Mouse (Mus musculus) CD4-positive helper T cell, adult 2 months (primary cell): ENCODE results near the gene Aldob.
"Not testable (repeated sequence)": the region's sequence is repeated elsewhere in the genome, so short reads cannot be mapped to it uniquely, and the experiment has no call there.

Experiments used
- DNase-seq: peaks from one replicate; pipeline ENCODE4 v3.0.0-alpha.2; 2012; ENCODE audit warnings: low read depth, missing footprints, low spot score

Aldob gene

DNA sequence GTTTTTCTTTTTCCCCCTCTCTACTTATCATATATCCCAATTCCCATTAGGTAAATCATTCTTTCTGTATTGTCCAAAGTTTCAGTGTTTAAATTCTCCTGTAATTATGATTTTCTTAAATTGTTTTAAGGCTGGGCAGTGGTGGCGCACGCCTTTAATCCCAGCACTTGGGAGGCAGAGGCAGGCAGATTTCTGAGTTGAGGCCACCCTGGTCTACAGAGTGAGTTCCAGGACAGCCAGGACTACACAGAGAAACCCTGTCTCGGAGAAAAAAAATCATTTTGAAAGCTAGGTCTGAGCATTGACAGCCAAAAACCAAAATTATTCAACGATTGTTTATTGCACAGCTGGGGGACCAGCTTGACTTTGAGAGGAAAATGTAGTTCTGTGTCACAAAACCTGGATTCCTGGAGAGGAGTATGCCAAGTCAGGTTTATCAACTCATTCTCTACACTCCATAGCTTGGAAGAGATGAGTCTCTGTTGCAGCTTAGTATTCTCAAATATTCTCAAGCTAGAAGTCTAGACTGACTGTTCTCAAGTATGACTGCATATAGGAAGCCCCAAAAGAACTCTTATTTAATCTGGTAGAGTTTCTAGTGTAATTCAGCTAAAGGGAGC lies 13.6 kb downstream of the Aldob start:
- no peak for DNase-seq

DNA sequence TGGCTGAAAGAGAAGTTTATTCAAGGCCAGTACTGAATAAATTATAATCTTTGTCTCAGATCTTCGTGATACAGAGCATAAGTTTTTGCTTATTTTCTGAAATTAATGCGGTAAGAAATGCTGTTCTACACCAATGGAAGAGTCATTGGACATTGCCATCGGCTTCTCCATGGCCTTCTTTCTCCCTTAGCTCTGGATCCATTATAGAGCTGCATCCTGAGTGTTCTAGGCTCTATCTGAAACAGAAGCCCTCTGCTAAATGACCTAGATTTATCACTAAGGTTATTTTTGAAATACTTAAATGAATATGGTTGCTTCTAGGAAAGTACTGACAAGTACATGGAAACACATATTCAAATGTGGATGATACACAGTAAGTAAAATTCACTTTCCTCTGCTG lies 14.3 kb downstream of the Aldob start:
- no peak for DNase-seq

DNA sequence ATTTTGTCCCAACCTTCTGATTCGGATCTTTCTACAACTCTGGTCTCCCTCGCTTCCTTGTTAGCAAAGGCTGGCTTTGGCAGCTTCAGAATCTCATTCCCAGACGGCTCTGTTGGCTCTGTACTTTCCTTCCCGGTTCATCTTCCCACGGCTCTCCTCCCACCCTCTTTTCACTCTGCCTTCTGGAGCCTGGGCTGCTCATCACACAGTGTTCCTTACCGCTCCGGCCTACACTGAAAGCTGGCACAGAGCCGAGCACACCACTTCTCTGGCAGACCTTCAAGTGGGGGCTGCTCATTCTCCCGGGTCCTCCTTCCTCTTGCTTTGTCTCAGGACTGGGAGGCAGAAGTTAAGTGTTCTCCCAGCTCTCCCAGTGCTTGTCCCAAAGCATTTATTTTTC lies 26.8 kb downstream of the Aldob start:
- DNase-seq: no peak

DNA sequence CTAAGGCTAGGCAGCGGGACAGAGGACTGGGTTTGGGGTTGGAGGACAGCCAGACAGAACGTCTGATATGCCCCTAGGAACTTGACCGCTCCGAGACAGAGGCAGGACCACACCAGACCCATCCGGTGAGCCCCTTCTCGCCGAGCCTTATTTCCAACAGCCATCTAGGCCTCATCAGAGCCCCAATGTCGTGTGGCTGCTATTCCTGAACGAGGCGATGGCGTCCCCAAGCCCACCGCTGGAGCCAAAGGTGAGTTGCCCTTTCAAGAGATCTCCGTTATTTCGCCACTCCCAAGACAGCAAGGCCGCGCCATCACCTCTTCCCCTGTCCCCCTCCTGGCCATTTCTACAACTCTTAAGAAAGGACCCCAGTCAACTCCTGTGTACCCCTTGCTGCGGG lies 28.0 kb downstream of the Aldob start:
- DNase-seq: no peak

DNA sequence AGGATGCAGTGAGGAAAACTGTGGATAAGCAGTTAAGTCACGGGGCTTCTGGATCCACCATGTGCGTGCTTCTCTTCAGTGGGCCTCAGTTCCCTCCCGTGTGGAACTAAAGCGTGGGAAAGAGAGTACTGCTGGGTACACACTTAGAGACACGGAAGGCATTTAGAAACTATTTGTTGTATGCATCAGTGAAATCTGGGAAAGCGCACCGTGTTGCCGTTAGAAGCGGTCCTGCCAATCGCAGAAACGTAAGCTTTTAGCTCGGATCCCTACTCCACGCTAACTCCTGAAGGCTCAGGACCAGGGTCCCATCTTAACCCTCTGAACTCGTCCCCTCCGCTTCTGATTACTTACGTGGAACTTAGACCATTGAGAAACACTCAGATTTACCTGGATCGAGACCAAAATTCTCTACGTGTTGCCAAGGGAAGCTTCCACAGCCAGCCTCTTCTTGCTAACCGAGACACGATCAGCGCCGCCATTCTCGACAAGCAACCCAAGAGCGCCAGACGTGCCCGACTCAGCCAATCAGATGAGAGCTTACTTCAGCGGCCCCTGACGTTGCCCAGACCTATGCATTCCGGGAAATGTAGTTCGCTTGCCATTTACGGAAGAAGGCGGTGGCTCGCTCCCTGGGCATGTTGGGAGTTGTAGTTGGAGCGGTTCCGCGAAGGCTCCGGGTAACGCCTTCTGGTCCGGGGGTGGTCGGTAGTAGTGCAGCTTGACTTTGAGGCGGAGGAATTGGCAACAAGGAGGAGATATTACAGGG lies 28.6 kb downstream of the Aldob start, which contains the start of the genes Mrpl50 and Zfp189:
TSS of gene Mrpl50 (minus strand) at position 522 of the 769 bp plus-strand sequence.
TSS of gene Zfp189 (plus strand) at position 605 of the 769 bp plus-strand sequence.
- peak; percentile 97 for DNase-seq

DNA sequence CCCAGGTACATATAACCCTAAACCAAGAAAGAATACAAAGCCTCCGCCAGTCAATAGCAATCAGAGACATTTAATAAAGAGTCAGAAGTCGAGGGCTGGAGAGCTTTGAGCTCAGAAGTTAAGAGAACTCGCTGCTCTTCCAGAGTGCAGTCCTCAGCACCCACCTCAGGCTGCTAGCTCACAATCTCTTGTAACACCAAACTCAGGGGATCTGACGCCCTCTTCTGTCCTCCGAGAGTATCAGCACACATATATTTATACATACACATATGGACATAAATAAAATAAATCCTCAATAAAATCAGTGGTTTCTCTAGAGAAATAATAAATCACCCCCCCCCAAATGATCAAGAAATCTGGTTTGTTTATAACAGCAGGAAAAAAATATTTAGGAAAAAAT lies 29.9 kb downstream of the Aldob start:
- DNase-seq: no peak

DNA sequence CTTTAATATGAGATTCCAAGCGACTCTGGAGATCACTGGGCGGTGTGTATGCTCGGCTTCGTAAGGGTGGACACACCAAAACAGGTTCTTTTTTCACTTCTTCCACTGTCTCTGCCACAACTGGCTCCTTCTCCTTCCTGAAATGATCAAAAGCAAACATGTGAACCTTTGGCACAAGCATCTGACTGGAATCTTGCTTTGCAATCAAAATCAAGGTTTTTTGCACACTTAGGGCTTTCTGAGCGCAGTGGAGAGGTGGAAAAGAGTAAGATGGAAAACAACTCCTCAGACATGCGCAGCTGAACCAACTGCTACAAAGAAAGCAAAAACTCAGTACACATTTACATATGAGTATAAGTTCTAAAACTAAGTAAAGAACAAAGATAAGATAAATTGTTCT lies 34.9 kb downstream of the Aldob start:
- DNase-seq: no peak

DNA sequence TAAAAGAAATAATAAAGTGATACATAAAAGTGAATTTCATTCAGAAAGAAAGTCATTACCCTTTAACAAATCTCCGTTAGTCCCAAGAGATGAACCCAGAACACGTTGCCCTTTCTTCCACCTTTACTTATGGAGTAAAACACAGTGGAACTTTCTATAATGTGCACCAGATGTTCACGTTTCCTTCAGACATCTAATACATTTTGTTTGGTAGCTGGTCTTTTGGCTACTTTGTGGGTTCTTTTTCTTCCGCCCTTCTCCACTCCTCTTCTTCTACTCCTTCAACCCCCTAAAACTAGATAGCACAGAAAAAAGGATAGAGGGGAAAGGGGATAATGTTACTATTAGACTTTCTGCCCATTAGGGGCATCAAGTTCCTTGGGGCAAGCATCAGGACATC lies 36.7 kb downstream of the Aldob start:
- no peak for DNase-seq

DNA sequence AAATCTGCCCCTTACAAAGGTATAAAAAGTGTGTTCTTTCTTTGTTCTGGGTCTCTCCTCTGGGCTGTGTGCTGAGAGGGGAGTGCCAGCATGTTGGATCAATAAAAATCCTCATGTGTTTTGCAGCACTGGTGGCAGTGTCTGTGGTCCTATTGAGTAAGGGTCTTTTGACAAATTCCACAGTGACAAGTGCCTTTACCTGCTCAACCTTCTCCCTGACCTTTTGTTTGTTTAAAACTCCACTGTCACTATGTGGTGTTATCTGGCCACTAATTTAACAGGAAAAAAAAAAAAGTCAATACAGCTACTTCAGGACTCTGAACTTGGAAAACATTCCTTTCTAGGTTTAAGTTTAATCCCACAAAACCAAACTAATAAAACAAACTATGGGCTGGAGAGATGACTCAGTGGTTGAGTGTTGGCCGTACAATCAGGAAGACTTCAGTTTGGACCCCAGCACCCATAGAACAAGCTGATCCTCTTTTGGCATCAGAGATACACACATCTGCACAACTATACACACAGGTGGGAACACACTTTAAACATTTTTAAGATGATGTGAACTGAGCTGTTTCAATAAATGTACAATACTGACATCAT lies 39.0 kb downstream of the Aldob start:
- not testable (repeated sequence) for DNase-seq

DNA sequence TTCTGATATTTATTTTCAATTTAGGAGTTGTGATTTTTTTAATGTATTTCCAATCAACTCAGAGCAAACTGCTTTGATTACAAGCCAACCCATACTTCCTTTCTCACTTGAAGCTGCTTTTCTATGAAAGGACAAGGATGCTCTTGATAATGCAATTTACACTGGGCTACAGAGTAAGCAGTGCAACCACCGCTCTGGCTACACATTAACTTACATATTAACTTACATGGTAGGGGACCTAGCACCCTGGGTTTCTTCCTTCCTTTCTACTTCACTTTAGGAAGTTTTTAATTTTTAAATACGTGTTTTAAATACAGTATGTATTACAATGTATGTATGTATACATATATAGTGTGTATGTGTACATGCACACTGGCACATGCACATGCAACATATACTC lies 40.2 kb downstream of the Aldob start:
- no peak for DNase-seq

DNA sequence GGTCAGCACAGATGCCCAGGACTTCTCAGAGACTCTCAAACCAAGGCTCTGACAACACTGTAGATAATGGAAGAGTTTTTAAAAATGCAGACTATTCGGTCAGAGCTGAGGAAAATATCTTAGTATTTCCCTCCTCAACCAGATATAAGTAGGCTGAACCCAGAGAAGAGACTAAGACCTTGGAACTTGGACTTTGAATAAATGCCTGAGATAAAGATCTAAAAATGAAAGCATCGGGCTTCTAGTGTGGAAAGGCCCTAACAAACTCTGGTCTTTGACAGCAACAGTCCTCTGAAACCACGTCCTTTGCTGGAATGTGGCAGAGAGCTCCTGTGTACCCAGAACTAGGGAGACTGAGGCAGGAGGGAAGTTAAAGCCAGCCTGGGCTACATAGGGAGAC lies 43.0 kb downstream of the Aldob start, which contains the start of gene Baat:
TSS of gene Baat (minus strand) at position 172 of the 400 bp plus-strand sequence.
- no peak for DNase-seq

DNA sequence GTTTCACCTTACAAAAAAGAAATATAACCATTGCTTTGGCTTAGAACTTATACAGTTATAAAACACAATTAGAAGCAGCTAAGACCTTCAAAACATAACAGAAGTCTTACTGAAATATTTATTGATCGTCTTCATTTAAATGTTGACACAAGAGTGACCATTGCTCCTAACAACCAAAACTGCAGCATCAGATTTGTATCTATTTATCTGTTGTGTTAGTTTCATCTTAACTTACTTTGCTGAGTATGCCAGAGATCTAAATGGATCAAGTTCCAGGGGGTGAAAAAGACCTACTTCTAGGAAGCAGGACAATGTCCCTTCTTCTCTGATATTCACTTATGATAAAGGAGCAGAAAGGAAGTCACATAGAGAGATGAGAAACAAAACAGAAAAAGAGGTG lies 45.8 kb downstream of the Aldob start:
- DNase-seq: no peak
